9 mouse cellular contexts compared by ENCODE assay signal in the genomic region with DNA sequence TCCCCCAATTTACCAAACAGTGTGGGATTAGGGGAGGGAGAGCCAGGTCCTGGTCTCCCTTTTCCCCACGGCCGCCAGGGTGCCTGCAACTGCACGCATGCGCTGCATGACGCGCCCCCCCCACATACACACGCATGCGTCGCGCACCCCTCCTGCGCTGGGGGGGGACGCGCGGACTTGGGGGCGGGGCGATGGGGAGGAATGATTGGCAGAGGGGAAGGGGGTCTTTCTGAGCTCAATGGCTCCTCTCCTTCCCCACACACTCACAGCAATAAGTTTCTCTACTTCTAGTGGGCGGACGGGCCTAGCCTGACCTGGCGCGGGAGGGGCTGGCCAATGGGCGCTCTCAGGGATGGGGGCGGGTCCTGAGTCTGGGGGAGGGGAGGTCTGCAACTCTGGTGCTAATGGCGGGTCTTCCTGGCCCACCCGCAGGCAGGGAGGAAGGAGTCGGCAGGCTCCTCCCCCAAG. TPM values are rescaled to one million over a fixed set of nuclear protein-coding genes. Genes with fewer than 3 reads are reported as not detected.
DNase-seq lines count a peak whose midpoint lies in the region; ATAC-seq and TF ChIP-seq lines count a peak whose summit lies in the region.
"Had no signal": no experiment of that assay in that cellular context is flagged by ENCODE, and none has a peak within 500 bp of the region (broad histone marks: within the 10 kb centered on the region; RNA-seq: fewer than 3 reads in every experiment).

No protein-coding gene starts in this region.

- no peak for ATAC-seq in G1E (ENCODE audit: extremely low read depth, insufficient number of reproducible peaks, low FRiP score, poor library complexity, severe bottlenecking)
- ATAC-seq in embryonic facial prominence, embryonic 15.5 days (ENCODE audit: insufficient number of reproducible peaks, low FRiP score, low TSS enrichment, low read depth) = peak; percentile 72
- ATAC-seq in midbrain, embryonic 16.5 days = peak; percentile 46
- ATAC-seq in monocyte, adult 5-6 weeks (replicated peaks; ENCODE audit: insufficient number of reproducible peaks, low FRiP score, low TSS enrichment, poor library complexity, severe bottlenecking) = no peak

- H3K9ac ChIP-seq in embryonic facial prominence, embryonic 15.5 days = no peak overlapping the region
- H3K9ac ChIP-seq in midbrain, embryonic 16.5 days (ENCODE audit: low read depth, low read length) = peak overlapping the region; percentile 33; the same call in 1 of the 2 replicates

- H3K4me2 ChIP-seq in embryonic facial prominence, embryonic 15.5 days (replicated peaks) = peak overlapping the region; percentile 60
- peak overlapping the region; percentile 48 for H3K4me2 ChIP-seq in midbrain, embryonic 16.5 days (ENCODE audit: low read length)

- H3K27me3 ChIP-seq in heart, embryonic 10.5 days (ENCODE audit: insufficient read depth, poor library complexity, severe bottlenecking) = peaks cover 96% of the 10 kb centered on the region
- peaks cover 17% of the 10 kb centered on the region; the same call in 1 of the 2 replicates for H3K27me3 ChIP-seq in G1E (ENCODE audit: insufficient read depth, low read length)
- peaks cover 48% of the 10 kb centered on the region for H3K27me3 ChIP-seq in embryonic facial prominence, embryonic 15.5 days
- peaks cover 31% of the 10 kb centered on the region for H3K27me3 ChIP-seq in midbrain, embryonic 16.5 days (ENCODE audit: control insufficient read depth, insufficient read depth, low read depth, low read length)

- H3K27ac ChIP-seq in heart, embryonic 10.5 days = peak overlapping the region; percentile 42; the same call in 1 of the 2 replicates
- 0 out of 2 replicates have a peak overlapping the region, but pooled peaks have one; percentile 55 for H3K27ac ChIP-seq in embryonic facial prominence, embryonic 15.5 days (replicated peaks)
- H3K27ac ChIP-seq in midbrain, embryonic 16.5 days (ENCODE audit: low read length) = no peak overlapping the region

- H3K4me3 ChIP-seq in heart, embryonic 10.5 days = peak overlapping the region; percentile 55
- peak overlapping the region; percentile 64 for H3K4me3 ChIP-seq in G1E (ENCODE audit: low read depth, low read length)
- peak overlapping the region; percentile 41 for H3K4me3 ChIP-seq in embryonic facial prominence, embryonic 15.5 days (replicated peaks)
- H3K4me3 ChIP-seq in midbrain, embryonic 16.5 days (ENCODE audit: low read depth, low read length) = peak overlapping the region; percentile 28

- under 1% methylated on average over 21 of the region's 25 CpGs for WGBS in heart, embryonic 10.5 days
- WGBS in embryonic facial prominence, embryonic 15.5 days = under 1% methylated on average over 24 of the region's 25 CpGs
- 2% methylated on average over 18 of the region's 25 CpGs for WGBS in midbrain, embryonic 16.5 days

- TF ChIP-seq CTCF in G1E (IDR thresholded peaks at IDR 0.05; ENCODE audit: low read depth, low read length) = no peak

- no peak for DNase-seq in heart, embryonic 10.5 days (ENCODE audit: low spot score)
- no peak for DNase-seq in heart, postnatal 4 days
- peak; percentile 73 for DNase-seq in G1E (ENCODE audit: low spot score)
- DNase-seq in layer of hippocampus, postnatal 10 days (ENCODE audit: low spot score in 2 of 2) = peak; percentile 58 to 74
- DNase-seq in urinary bladder, adult 2 months (ENCODE audit: low spot score) = no peak

- H3K9me3 ChIP-seq in heart, embryonic 10.5 days = no peaks in the 10 kb centered on the region
- H3K9me3 ChIP-seq in G1E (replicated peaks) = no peaks in the 10 kb centered on the region
- H3K9me3 ChIP-seq in embryonic facial prominence, embryonic 15.5 days (replicated peaks) = no peaks in the 10 kb centered on the region
- H3K9me3 ChIP-seq in midbrain, embryonic 16.5 days (replicated peaks; ENCODE audit: control insufficient read depth, low read length, poor library complexity, severe bottlenecking) = no peaks in the 10 kb centered on the region

- no peaks in the 10 kb centered on the region for H3K36me3 ChIP-seq in heart, embryonic 10.5 days
- H3K36me3 ChIP-seq in G1E (replicated peaks) = no peaks in the 10 kb centered on the region
- H3K36me3 ChIP-seq in embryonic facial prominence, embryonic 15.5 days = no peaks in the 10 kb centered on the region
- no peaks in the 10 kb centered on the region for H3K36me3 ChIP-seq in midbrain, embryonic 16.5 days (ENCODE audit: control insufficient read depth, insufficient read depth, low read length)

- peaks cover 21% of the 10 kb centered on the region for H3K4me1 ChIP-seq in heart, embryonic 10.5 days
- H3K4me1 ChIP-seq in G1E (ENCODE audit: insufficient read depth, low read depth, low read length) = peaks cover 14% of the 10 kb centered on the region
- H3K4me1 ChIP-seq in embryonic facial prominence, embryonic 15.5 days = peaks cover 29% of the 10 kb centered on the region
- no peaks in the 10 kb centered on the region for H3K4me1 ChIP-seq in midbrain, embryonic 16.5 days (ENCODE audit: control insufficient read depth, insufficient read depth, low read length)

RNA-seq across cellular contexts. Expression of a gene that starts 13.7 kb away (rescaled TPM):
- 0.02 and 0.24 TPM in 2 replicates for polyA plus RNA-seq in heart, embryonic 10.5 days (2016; fragmentation: Nextera tagmentation; extraction: Ambion mirVana)
- under 1 TPM; 0.38 to 0.43 TPM for total RNA-seq in heart, postnatal 4 days (2021)
- 0.53 TPM in 1 of 2 replicates, not detected in the other for total RNA-seq in G1E (2014; fragmentation: Nextera tagmentation)
- total RNA-seq in G1E (2017) = 0.05 TPM in 1 of 2 replicates, not detected in the other
- not detected in 2 replicates for polyA plus RNA-seq in G1E (2012)
- 0.46 and 0.84 TPM in 2 replicates for polyA plus RNA-seq in embryonic facial prominence, embryonic 15.5 days (2015; fragmentation: Nextera tagmentation; extraction: Ambion mirVana)
- 100 to 1,000 TPM in 1 of 2 experiments, 10 to 100 TPM in 1; 93.0 to 106 TPM for total RNA-seq in layer of hippocampus, postnatal 10 days (2021)
- 5.5 and 6.4 TPM in 2 replicates for polyA plus RNA-seq in midbrain, embryonic 16.5 days (2015; fragmentation: Nextera tagmentation; extraction: Ambion mirVana)
- 0.43 and 1.1 TPM in 2 replicates for polyA plus RNA-seq in urinary bladder, adult 2 months (2012; rRNA removed)
- 0.19 to 0.43 TPM (median 0.38 TPM) in 3 replicates for total RNA-seq in monocyte, adult 5-6 weeks (2017)
- total RNA-seq: MEL had no signal

RNA-seq across cellular contexts. Expression of a gene that starts 32.0 kb away (rescaled TPM):
- 0.64 TPM in 1 of 2 replicates, not detected in the other for polyA plus RNA-seq in heart, embryonic 10.5 days (2016; fragmentation: Nextera tagmentation; extraction: Ambion mirVana)
- total RNA-seq in heart, postnatal 4 days (2021) = under 1 TPM; 0.50 to 0.59 TPM
- total RNA-seq in G1E (2014; fragmentation: Nextera tagmentation) (1.3 and 2.7 TPM in 2 replicates), G1E (2017) (0.16 and 0.70 TPM in 2 replicates)
- polyA plus RNA-seq in G1E (2012) = 0.10 and 0.35 TPM in 2 replicates
- 2.8 and 2.9 TPM in 2 replicates for polyA plus RNA-seq in embryonic facial prominence, embryonic 15.5 days (2015; fragmentation: Nextera tagmentation; extraction: Ambion mirVana)
- under 1 TPM in 1 of 2 experiments, not detected in 1; 0.98 TPM for total RNA-seq in layer of hippocampus, postnatal 10 days (2021)
- 0.77 and 1.9 TPM in 2 replicates for polyA plus RNA-seq in midbrain, embryonic 16.5 days (2015; fragmentation: Nextera tagmentation; extraction: Ambion mirVana)
- polyA plus RNA-seq in urinary bladder, adult 2 months (2012; rRNA removed) = 5.3 TPM in 2 replicates
- 162 to 248 TPM (median 207 TPM) in 3 replicates for total RNA-seq in monocyte, adult 5-6 weeks (2017)
- total RNA-seq: MEL had no signal

RNA-seq across cellular contexts. Expression of a gene that starts 50.4 kb away (rescaled TPM):
- 59.9 and 65.3 TPM in 2 replicates for polyA plus RNA-seq in heart, embryonic 10.5 days (2016; fragmentation: Nextera tagmentation; extraction: Ambion mirVana)
- total RNA-seq in heart, postnatal 4 days (2021) = 10 to 100 TPM; 45.5 to 47.2 TPM
- total RNA-seq in G1E (2014; fragmentation: Nextera tagmentation) (98.5 and 107 TPM in 2 replicates), G1E (2017) (34.0 and 39.0 TPM in 2 replicates)
- polyA plus RNA-seq in G1E (2012) = 223 and 232 TPM in 2 replicates
- 76.9 and 83.4 TPM in 2 replicates for polyA plus RNA-seq in embryonic facial prominence, embryonic 15.5 days (2015; fragmentation: Nextera tagmentation; extraction: Ambion mirVana)
- total RNA-seq in layer of hippocampus, postnatal 10 days (2021) = 10 to 100 TPM; 58.3 to 67.3 TPM
- 54.1 and 58.1 TPM in 2 replicates for polyA plus RNA-seq in midbrain, embryonic 16.5 days (2015; fragmentation: Nextera tagmentation; extraction: Ambion mirVana)
- 89.0 and 106 TPM in 2 replicates for polyA plus RNA-seq in urinary bladder, adult 2 months (2012; rRNA removed)
- total RNA-seq in monocyte, adult 5-6 weeks (2017) = 140 to 243 TPM (median 153 TPM) in 3 replicates

RNA-seq across cellular contexts. Expression of a gene that starts 55.5 kb away (rescaled TPM):
- polyA plus RNA-seq in heart, embryonic 10.5 days (2016; fragmentation: Nextera tagmentation; extraction: Ambion mirVana) = 96.8 and 101 TPM in 2 replicates
- total RNA-seq in heart, postnatal 4 days (2021) = 10 to 100 TPM; 42.4 to 46.5 TPM
- total RNA-seq in G1E (2014; fragmentation: Nextera tagmentation) (70.1 and 106 TPM in 2 replicates), G1E (2017) (54.6 and 72.4 TPM in 2 replicates)
- 252 and 268 TPM in 2 replicates for polyA plus RNA-seq in G1E (2012)
- polyA plus RNA-seq in embryonic facial prominence, embryonic 15.5 days (2015; fragmentation: Nextera tagmentation; extraction: Ambion mirVana) = 77.9 and 86.2 TPM in 2 replicates
- total RNA-seq in layer of hippocampus, postnatal 10 days (2021) = 10 to 100 TPM; 10.3 to 13.6 TPM
- 19.4 and 20.1 TPM in 2 replicates for polyA plus RNA-seq in midbrain, embryonic 16.5 days (2015; fragmentation: Nextera tagmentation; extraction: Ambion mirVana)
- 15.8 and 19.7 TPM in 2 replicates for polyA plus RNA-seq in urinary bladder, adult 2 months (2012; rRNA removed)
- total RNA-seq in monocyte, adult 5-6 weeks (2017) = 16.1 to 42.8 TPM (median 23.8 TPM) in 3 replicates

Comparison
In these comparisons a context has a peak if more than half of its experiments do, and no peak if none do; other contexts are left out.
1. DNase-seq: peak in G1E (single experiment) and layer of hippocampus, postnatal 10 days (2 of 2); none in heart, embryonic 10.5 days (single experiment), heart, postnatal 4 days (single experiment) and urinary bladder, adult 2 months (single experiment).
2. ATAC-seq: peak in embryonic facial prominence, embryonic 15.5 days (single experiment) and midbrain, embryonic 16.5 days (single experiment); none in G1E (single experiment) and monocyte, adult 5-6 weeks (single experiment).
3. Peak in every context shown above with its lines, with median percentiles within 50 percentile points of each other: H3K4me3 ChIP-seq.